Mouse (Mus musculus): ENCODE data around the gene Scamp2. TPM values are rescaled to one million over a fixed set of nuclear protein-coding genes. Genes with fewer than 3 reads are reported as not detected.
A peak's percentile ranks its signal among the peaks of the same experiment; 100 is the strongest.

Gene Scamp2
- polyA plus RNA-seq, 1 experiment from 2014 or later: 58.8 TPM

DNA sequence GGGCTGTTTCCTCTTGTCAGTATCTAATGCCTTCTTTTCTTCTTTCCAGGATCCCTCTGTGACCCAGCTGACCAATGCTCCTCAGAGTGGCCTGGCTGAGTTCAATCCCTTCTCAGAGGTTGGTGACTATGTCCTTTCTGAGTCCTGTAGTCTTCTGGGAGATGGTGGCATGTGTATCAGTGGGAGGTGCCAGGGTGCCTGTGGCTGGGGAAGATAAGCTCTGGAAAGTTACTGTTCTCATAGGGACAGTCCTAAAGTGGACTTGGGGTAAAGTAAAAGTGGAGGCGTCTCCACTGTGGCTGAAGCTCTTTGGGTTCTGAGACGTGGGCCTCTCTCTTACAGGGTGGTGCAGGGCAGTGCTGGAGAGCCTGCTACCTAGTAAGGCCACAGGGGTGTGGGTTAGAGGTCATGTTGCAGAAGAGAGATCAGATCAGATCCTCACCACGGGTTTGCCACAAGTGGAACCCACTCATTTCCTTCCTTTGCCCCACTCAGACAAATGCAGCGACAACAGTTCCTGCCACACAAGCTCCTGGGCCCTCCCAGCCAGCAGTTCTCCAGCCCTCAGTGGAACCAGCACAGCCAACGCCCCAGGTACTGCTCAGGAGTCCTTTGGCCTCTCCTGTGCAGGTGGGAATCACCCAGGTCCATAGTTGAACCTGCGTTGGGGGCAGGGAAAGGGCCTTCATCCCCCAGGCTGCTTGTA, 16.6 kb downstream of the Scamp2 start:
- no peaks in the 10 kb centered on the region for H3K27me3 ChIP-seq
- ATAC-seq (ENCODE audit: low FRiP score): no peak
- no peaks in the 10 kb centered on the region for H3K4me1 ChIP-seq (replicated peaks)
- H3K4me2 ChIP-seq: no peak overlapping the region
- no peak overlapping the region for H3K4me3 ChIP-seq
- no peak overlapping the region for H3K27ac ChIP-seq
- H3K9ac ChIP-seq: no peak overlapping the region
- H3K36me3 ChIP-seq: peaks cover 59% of the 10 kb centered on the region
- WGBS: 91% methylated on average over 6 of the region's 6 CpGs
- no peaks in the 10 kb centered on the region for H3K9me3 ChIP-seq

DNA sequence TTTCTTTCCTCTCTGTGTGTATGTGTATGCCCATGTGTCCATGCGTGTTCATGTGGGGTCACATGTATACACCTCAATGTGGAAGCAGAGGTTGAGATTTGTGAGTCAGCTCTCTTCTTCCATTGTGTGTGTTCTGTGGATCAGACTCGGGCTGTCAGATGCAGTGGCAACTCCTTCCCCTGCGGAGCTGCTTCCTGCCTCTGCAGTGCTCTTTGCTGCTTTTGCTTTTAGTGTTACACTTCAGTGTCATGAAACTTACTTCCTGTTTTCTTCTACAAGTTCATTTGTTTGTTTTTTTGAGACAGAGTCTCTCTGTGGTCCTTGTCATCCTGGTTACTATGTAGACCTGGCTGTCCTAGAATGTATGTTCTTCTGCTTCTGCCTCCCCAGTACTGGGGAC, 24.2 kb downstream of the Scamp2 start:
- H3K9me3 ChIP-seq: no peaks in the 10 kb centered on the region
- no peak for ATAC-seq (ENCODE audit: low FRiP score)
- H3K4me1 ChIP-seq (replicated peaks): peaks cover 13% of the 10 kb centered on the region
- H3K4me3 ChIP-seq: no peak overlapping the region
- peaks cover 76% of the 10 kb centered on the region for H3K36me3 ChIP-seq
- 89% methylated on average over 3 of the region's 3 CpGs for WGBS
- no peak overlapping the region for H3K9ac ChIP-seq
- no peaks in the 10 kb centered on the region for H3K27me3 ChIP-seq
- no peak overlapping the region for H3K27ac ChIP-seq
- no peak overlapping the region for H3K4me2 ChIP-seq

DNA sequence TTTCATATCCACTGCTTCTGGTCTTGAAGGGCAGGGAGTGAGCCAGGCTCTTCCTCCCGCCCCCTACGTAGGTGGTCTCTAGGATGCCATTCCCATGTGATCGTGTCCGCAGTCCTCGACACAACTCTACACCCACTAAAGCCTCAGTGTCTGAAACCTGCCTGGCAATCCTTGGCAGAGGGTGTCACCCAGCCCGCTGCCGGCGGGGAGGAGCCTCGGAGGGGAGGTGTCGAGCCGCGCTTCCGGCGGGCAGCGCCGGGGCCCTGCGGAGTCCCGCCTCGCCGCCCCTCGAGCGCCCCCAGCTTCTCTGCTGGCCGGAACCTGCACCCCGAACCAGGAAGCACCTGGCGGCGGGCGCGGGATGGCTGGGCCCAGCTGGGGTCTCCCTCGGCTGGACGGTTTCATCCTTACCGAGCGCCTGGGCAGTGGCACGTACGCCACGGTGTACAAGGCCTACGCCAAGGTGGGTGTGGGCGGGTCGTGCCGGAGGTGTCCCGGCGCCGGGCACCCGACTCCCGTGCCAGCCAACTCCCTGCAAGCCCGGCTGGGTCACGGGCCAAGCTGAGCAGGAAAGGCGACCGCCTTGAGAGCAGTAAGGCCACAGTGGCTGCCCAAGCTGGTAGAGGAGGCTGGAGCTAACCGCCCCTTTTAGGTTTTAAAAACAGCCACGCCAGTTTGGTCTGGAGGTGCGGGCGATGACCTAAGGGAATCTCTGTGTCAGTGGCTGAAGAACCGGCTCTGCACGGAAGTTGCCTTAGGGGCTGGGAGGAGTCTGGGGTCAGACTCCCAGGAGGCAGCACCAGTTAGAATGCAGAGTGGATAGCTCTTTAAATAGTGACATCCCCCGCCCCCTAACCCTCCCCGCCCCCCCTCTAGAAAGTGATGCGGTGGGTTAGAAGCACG, 28.7 kb downstream of the Scamp2 start, which contains the start of gene Ulk3:
TSS of gene Ulk3 (plus strand) at position 229 of the 903 bp plus-strand sequence.
- H3K9ac ChIP-seq: peak within 1 kb of the TSS; percentile 82
- peak within 1 kb of the TSS; percentile 75 for H3K27ac ChIP-seq
- H3K4me3 ChIP-seq: peak within 1 kb of the TSS; percentile 66
- H3K4me1 ChIP-seq (replicated peaks): peaks cover 24% of the 10 kb centered on the region
- no peaks in the 10 kb centered on the region for H3K9me3 ChIP-seq
- WGBS: 1% methylated on average over 56 of the region's 58 CpGs
- ATAC-seq (ENCODE audit: low FRiP score): peak; percentile 86
- peaks cover 59% of the 10 kb centered on the region for H3K36me3 ChIP-seq
- peak within 1 kb of the TSS; percentile 89 for H3K4me2 ChIP-seq
- H3K27me3 ChIP-seq: no peaks in the 10 kb centered on the region

DNA sequence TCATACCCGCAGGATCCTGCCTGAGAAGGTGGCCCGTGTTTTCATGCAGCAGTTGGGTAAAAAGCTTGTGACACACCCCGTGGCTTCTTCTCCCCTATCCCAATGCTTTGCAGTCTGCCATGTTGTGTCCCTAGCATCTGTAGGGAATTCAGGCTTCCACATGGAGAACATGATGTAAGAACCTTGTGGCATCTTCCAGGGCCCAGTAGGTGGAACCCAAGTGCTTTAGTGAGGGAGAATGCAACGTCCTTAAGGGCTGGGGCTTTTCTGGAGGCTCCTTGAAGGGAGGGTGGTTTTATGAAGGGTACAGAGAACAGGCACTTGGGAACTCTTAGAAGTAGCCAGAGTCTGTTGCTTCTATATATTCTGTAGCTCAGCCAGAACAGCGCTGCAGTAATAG, 30.0 kb downstream of the Scamp2 start:
- peaks cover 59% of the 10 kb centered on the region for H3K36me3 ChIP-seq
- no peaks in the 10 kb centered on the region for H3K27me3 ChIP-seq
- peak overlapping the region; percentile 66; the same call in 1 of the 2 replicates for H3K4me3 ChIP-seq
- H3K4me2 ChIP-seq: peak overlapping the region; percentile 89
- peak overlapping the region; percentile 82; the same call in 1 of the 2 replicates for H3K9ac ChIP-seq
- H3K9me3 ChIP-seq: no peaks in the 10 kb centered on the region
- ATAC-seq (ENCODE audit: low FRiP score): no peak
- no peak overlapping the region for H3K27ac ChIP-seq
- peaks cover 24% of the 10 kb centered on the region for H3K4me1 ChIP-seq (replicated peaks)
- WGBS: 41% methylated on average over 5 of the region's 5 CpGs

DNA sequence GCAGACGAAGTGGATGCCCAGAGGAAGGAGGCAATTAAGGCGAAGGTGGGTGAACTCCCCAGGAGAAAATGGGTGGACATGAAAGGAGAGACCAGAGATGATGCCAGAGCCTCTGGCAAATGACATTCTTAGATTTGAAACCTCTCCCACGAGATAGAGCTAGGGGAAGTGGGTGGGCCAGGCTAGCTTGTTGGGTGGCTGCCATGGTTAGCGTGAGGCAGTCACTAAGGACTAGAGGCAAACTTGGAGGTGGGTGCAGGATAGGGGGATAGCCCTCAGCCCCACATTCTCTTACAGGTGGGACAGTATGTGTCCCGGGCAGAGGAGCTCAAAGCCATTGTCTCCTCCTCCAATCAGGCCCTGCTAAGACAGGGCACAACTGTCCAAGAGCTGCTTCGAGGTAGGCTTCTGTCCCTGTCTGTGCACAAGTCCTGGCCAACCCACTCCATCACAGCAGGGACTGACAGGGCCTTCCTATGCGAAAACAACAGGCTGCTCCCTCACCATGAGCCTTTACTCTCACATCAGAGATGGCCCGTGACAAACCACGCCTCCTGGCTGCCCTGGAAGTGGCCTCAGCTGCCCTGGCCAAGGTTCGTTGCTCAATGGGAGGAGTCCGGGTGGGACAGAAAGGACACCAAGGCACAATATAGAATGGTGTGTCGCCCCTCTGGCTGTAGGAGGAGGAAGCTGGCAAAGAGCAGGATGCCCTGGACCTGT, 32.9 kb downstream of the Scamp2 start:
- Histone ChIP-seq H3K9ac (no peak overlapping the region), H3K36me3 (peaks cover 44% of the 10 kb centered on the region), H3K4me3 (no peak overlapping the region), H3K27ac (no peak overlapping the region), H3K4me2 (no peak overlapping the region), H3K27me3 (no peaks in the 10 kb centered on the region), H3K9me3 (no peaks in the 10 kb centered on the region), H3K4me1 (replicated peaks) (peaks cover 34% of the 10 kb centered on the region)
- 41% methylated on average over 12 of the region's 12 CpGs for WGBS
- no peak for ATAC-seq (ENCODE audit: low FRiP score)

DNA sequence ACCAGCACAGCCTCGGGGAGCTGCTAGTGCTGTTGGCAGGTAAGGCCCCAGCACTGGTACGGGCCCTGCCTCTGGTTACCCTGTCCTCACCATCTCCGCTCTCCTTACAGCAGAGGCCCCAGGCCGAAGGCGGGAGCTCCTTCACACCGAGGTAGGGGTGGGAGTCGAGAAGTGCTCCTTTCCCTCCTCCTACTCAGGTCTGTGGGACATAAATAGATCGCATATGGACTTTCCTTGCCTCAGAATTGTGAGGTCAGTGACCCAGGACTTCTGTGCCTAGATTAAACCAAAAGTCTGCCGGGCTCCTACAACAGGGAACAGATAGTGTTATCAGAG, 33.4 kb downstream of the Scamp2 start:
- no peak overlapping the region for H3K4me2 ChIP-seq
- no peak overlapping the region for H3K4me3 ChIP-seq
- 70% methylated on average over 9 of the region's 9 CpGs for WGBS
- no peak overlapping the region for H3K9ac ChIP-seq
- H3K4me1 ChIP-seq (replicated peaks): peaks cover 34% of the 10 kb centered on the region
- no peaks in the 10 kb centered on the region for H3K27me3 ChIP-seq
- peaks cover 44% of the 10 kb centered on the region for H3K36me3 ChIP-seq
- no peak overlapping the region for H3K27ac ChIP-seq
- no peak for ATAC-seq (ENCODE audit: low FRiP score)
- no peaks in the 10 kb centered on the region for H3K9me3 ChIP-seq

DNA sequence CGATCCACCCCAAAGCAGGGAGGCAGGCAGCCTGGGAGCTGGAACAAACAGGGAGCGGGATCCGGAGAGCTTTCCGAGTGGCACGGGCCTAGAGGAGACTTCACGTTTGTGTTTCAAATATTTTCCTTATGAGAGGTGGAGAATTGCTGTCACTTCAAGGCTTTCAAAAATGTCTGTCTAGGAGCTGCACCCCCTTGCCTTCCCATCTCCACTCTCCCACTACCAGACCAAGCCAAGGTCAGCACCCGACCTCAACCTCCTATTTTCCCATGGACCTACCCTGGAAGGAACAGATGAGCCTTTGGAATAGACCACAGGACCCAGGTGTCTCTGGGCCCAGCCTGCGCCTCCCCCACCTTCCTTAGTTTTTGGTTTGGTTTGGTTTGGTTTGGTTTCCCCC, 36.5 kb downstream of the Scamp2 start:
- 93% methylated on average over 8 of the region's 8 CpGs for WGBS
- Histone ChIP-seq H3K4me2 (no peak overlapping the region), H3K27me3 (0 out of 2 replicates have a peak, but pooled peaks cover 3% of the 10 kb centered on the region), H3K4me1 (replicated peaks) (peaks cover 33% of the 10 kb centered on the region), H3K9me3 (no peaks in the 10 kb centered on the region), H3K9ac (no peak overlapping the region), H3K4me3 (no peak overlapping the region), H3K27ac (no peak overlapping the region), H3K36me3 (peaks cover 39% of the 10 kb centered on the region)
- ATAC-seq (ENCODE audit: low FRiP score): no peak

DNA sequence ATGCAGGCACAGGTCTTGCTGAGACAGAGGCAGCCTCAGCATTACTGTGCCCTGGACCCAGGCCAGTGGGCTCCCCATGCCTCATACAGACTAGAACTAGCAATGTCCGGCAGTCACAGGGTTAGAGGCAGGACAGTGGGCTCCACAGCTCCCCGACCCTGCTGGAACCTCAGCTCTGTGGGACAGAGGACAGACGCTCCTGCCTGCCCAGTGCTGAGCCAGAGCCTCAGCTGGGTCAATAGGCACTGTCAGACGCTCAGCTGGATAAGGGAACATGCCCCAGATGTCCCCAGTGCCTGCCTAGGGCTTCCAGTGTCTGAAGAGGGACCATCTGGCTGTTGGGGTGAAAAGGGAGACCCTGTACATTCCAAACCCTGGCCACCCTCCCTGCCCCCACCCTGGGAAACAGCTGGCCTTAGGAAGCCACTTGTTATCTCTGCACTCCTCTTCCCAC, 37.2 kb downstream of the Scamp2 start:
- H3K4me3 ChIP-seq: no peak overlapping the region
- WGBS: 15% methylated on average over 4 of the region's 4 CpGs
- ATAC-seq (ENCODE audit: low FRiP score): no peak
- no peaks in the 10 kb centered on the region for H3K9me3 ChIP-seq
- peaks cover 33% of the 10 kb centered on the region for H3K4me1 ChIP-seq (replicated peaks)
- H3K27me3 ChIP-seq: 0 out of 2 replicates have a peak, but pooled peaks cover 3% of the 10 kb centered on the region
- no peak overlapping the region for H3K4me2 ChIP-seq
- peak overlapping the region; percentile 51 for H3K9ac ChIP-seq
- no peak overlapping the region for H3K27ac ChIP-seq
- H3K36me3 ChIP-seq: peaks cover 32% of the 10 kb centered on the region

DNA sequence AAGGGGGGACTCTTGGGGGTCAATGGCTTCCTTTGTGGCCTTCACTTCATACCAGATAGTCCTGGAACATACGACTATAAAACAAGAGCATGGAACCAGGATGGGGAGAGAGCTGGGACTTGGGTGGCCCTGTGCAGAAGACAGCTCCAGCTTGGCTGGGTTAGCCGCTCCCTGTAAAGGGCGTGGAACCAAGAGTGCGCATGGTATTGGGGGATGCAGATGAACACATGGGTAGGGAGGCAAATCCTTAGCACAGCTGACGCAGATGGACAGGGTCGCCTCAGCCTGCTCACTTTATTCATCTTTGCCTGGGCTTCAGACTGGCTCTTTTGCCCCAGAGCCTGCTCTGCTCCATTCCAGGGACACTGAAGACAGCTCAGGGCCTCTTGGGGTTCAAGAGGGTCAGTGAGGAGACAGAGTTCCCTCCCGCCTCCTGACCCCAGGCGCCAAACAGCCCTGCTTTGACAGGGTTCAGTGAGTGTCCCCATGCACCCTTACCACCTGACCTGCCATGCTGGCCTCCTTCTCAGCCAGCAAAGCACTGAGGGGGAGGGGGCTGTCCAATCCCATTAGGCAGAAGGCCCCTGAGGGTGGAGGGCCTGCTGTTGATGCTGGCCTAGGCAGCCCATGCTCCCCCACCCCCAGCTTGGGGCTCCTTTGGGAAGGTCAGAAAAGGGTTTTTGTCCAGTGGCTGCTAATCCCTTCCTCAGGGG, 38.3 kb downstream of the Scamp2 start:
- Histone ChIP-seq H3K4me3 (no peak overlapping the region), H3K9ac (no peak overlapping the region), H3K4me2 (no peak overlapping the region), H3K27me3 (0 out of 2 replicates have a peak, but pooled peaks cover 6% of the 10 kb centered on the region), H3K4me1 (replicated peaks) (peaks cover 33% of the 10 kb centered on the region), H3K27ac (no peak overlapping the region), H3K9me3 (no peaks in the 10 kb centered on the region), H3K36me3 (peaks cover 22% of the 10 kb centered on the region)
- 40% methylated on average over 8 of the region's 8 CpGs for WGBS
- ATAC-seq (ENCODE audit: low FRiP score): no peak

DNA sequence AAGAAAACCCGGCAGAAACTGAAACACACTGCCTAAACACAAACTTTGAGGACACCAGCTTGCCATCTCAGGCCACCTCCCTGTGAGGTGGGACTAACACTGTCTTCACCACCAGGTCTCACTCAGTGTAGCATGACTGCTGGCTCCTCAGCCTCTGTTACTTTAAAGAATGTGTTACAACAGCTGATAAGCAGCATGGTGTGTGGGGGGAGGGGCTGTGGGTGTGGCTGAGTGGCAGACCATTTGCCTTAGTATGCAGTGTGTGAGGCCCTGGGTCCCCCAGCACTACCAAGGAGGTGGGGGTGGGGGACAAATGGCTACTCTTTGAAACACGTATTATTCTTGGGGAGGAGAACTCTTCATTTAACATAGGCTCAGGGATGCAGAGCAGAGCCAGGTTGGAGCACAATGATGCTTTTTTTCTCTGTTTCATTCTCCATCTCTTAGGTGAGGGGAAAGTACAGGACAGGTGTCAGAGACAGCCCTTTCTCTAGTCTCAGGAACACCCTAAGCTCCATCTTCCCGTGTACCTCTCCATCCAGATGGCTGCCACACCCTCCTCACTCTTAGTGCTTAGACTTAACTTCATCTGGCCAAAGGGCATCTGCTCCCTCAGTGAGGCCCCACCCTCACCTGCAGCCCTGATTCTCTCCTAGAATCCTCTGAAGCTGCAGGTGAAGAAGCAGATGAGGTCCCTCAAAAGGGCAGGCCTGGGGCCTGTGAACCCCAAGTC, 40.0 kb downstream of the Scamp2 start:
- H3K4me3 ChIP-seq: no peak overlapping the region
- whole genome bisulfite sequencing: 6% methylated on average over 3 of the region's 3 CpGs
- H3K27ac ChIP-seq: no peak overlapping the region
- H3K9ac ChIP-seq: no peak overlapping the region
- H3K9me3 ChIP-seq: no peaks in the 10 kb centered on the region
- no peak for ATAC-seq (ENCODE audit: low FRiP score)
- peaks cover 24% of the 10 kb centered on the region for H3K27me3 ChIP-seq
- peaks cover 6% of the 10 kb centered on the region for H3K36me3 ChIP-seq
- H3K4me1 ChIP-seq (replicated peaks): peaks cover 34% of the 10 kb centered on the region
- H3K4me2 ChIP-seq: no peak overlapping the region

DNA sequence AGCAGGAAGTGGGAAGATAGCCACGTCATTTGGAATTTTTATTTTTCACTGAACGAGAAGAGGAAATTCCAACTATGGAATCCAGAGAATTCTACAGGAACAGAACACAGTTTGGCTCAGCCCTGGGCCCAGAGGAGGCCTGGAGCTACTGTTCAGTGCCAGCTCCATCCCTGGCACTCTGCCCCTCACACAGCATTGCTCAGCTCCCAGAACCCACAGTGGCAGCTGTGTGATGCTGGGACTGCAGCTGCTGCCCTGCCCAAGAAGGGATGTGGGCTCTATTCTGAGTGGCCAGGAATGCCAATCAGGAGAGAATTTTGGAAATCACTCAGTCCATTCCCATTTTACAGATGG, 40.6 kb downstream of the Scamp2 start:
- no peak overlapping the region for H3K9ac ChIP-seq
- no peak overlapping the region for H3K4me3 ChIP-seq
- peaks cover 2% of the 10 kb centered on the region for H3K36me3 ChIP-seq
- peaks cover 40% of the 10 kb centered on the region for H3K4me1 ChIP-seq (replicated peaks)
- no peaks in the 10 kb centered on the region for H3K9me3 ChIP-seq
- peaks cover 29% of the 10 kb centered on the region for H3K27me3 ChIP-seq
- 0 out of 2 replicates have a peak overlapping the region, but pooled peaks have one; percentile 23 for H3K27ac ChIP-seq
- 73% methylated on average over 2 of the region's 2 CpGs for WGBS
- no peak for ATAC-seq (ENCODE audit: low FRiP score)
- H3K4me2 ChIP-seq: no peak overlapping the region
